Mouse (Mus musculus): ENCODE results near the gene Gm20388. TPM values are rescaled to one million over a fixed set of nuclear protein-coding genes. Genes with fewer than 3 reads are reported as not detected.

The Gm20388 gene
- polyA plus RNA-seq, 1 experiment, result 0.36 TPM

DNA sequence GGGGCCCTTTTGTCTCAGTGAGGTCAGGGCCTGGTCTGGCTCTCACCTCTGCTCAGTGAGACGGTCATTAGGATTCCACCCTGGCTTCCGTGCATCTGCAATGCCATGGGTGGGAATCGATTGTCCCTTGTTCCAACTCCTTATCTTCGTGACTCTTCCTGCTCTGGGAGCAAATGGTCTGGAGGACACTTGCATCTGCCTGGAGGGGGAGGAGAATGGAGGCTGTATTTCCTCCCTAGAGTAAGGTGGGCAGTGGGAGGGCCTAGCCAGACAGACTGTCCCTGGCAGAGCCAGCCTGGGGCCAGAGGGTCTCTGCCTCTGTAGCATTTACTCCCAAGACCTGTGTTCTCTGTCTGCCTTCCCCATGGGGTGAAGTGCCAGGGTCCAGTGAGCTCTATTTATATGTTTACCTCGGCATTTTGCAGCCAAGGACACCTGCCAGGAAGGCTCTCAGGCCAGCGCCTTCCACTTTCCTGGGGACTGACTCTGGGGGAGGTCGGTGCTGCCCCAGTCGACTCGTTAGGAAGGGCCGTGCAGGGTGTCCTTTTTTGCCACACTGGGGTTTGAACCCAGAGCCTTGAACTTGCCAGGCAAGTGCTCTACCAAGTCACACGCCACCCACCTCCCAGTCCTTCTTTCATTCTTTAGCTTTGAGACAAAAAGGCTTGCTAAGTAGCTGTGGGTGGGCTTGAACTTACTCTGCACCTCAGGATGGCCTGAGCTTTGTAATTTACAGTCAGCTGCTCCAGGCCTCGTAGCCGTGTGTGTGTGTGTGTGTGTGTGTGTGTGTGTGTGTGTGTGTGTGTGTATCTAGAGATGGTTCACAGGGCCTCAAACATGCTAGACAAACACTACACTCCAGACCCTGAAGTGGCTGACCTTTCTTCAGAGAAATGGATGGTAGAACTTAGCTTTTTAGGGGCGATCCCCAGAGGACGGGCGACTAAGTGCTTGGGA, 583.1 kb downstream of the Gm20388 start:
- peaks cover 80% of the 10 kb centered on the region for H3K36me3 ChIP-seq (ENCODE audit: control insufficient read depth)
- peak overlapping the region; percentile 75 for H3K4me3 ChIP-seq (replicated peaks)

DNA sequence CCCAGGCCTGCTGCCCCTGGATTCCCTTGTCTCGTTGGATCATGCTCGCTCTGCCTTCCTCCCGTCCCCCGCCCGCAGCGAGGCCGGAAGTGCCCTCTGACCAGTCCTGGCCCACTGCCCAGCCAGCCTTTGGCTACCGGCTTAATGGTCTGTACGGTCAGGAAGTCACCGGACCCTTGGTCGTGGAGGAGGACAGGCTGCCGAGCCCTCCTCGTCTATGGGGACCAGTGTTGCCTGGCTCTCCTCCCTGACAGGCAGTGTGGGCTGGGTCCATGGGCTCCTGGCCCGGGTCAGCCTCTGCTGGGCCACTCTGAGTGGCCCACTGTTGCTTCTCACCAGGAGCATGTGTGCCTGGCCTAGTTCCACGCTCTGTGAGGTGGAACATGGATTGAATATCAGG, 584.3 kb downstream of the Gm20388 start:
- Histone ChIP-seq H3K4me1 (ENCODE audit: control insufficient read depth) (peaks cover 100% of the 10 kb centered on the region), H3K9me3 (ENCODE audit: control insufficient read depth, low read length) (no peaks in the 10 kb centered on the region), H3K36me3 (ENCODE audit: control insufficient read depth) (peaks cover 91% of the 10 kb centered on the region), H3K27me3 (ENCODE audit: control insufficient read depth) (no peaks in the 10 kb centered on the region), H3K4me3 (replicated peaks) (peak overlapping the region; percentile 28)
- TF ChIP-seq GATA1 (IDR thresholded peaks at IDR 0.05; ENCODE audit: low read length) (no peak), TAL1 (IDR thresholded peaks at IDR 0.05; ENCODE audit: low read length) (no peak)

More for the DNA sequence above, 583.1 kb downstream of the Gm20388 start:
- no peaks in the 10 kb centered on the region for H3K27me3 ChIP-seq (ENCODE audit: control insufficient read depth)
- no peaks in the 10 kb centered on the region for H3K9me3 ChIP-seq (ENCODE audit: control insufficient read depth, low read length)
- no peak for TF ChIP-seq TAL1 (IDR thresholded peaks at IDR 0.05; ENCODE audit: low read length)
- TF ChIP-seq GATA1 (IDR thresholded peaks at IDR 0.05; ENCODE audit: low read length), result no peak
- peaks cover 94% of the 10 kb centered on the region for H3K4me1 ChIP-seq (ENCODE audit: control insufficient read depth)

DNA sequence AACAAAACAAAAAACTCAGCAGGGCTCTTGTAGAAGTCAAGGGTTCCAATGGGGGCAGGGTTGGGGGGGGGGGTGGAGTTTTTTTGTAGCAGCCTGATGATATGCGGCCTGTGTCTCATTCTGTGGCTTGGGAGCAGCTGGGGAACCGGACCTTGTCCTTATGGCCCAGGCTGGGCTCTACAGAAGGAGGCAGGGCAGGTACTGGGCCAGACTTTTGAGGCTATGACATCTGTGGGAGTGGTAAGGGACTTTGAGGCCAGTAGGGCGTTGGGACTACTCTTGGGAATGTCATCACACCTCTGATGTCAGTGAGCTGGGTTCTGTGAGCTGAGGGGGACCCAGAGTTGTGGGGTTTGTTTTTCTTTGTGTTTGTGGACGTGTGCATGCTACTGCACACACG, 584.8 kb downstream of the Gm20388 start:
- Histone ChIP-seq H3K27me3 (ENCODE audit: control insufficient read depth) (no peaks in the 10 kb centered on the region), H3K4me3 (replicated peaks) (no peak overlapping the region), H3K36me3 (ENCODE audit: control insufficient read depth) (peaks cover 95% of the 10 kb centered on the region), H3K4me1 (ENCODE audit: control insufficient read depth) (peaks cover 100% of the 10 kb centered on the region), H3K9me3 (ENCODE audit: control insufficient read depth, low read length) (no peaks in the 10 kb centered on the region)
- TF ChIP-seq GATA1 (IDR thresholded peaks at IDR 0.05; ENCODE audit: low read length) (no peak), TAL1 (IDR thresholded peaks at IDR 0.05; ENCODE audit: low read length) (no peak)

DNA sequence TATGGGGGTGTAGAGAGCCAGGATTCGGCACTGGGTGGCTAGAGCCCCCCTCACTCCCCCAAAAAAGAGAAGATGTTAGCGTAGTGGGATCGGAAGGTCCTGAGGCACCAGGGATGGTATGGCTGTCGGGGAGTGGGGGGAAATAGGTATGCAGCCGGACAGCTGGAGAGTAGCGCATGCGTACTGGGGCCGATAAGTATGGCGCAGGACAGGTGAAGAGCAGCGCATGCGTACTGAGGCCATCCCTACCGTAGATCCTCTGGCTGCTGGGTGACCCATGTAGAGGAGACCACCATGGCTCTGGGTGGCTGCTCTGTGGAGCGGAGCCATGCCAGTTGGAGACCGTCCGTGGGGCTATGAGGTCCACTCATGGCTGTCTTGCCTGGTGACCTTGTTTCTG, 585.8 kb downstream of the Gm20388 start:
- peaks cover 100% of the 10 kb centered on the region for H3K4me1 ChIP-seq (ENCODE audit: control insufficient read depth)
- no peak for TF ChIP-seq GATA1 (IDR thresholded peaks at IDR 0.05; ENCODE audit: low read length)
- no peaks in the 10 kb centered on the region for H3K27me3 ChIP-seq (ENCODE audit: control insufficient read depth)
- H3K9me3 ChIP-seq (ENCODE audit: control insufficient read depth, low read length), result no peaks in the 10 kb centered on the region
- peak overlapping the region; percentile 5 for H3K4me3 ChIP-seq (replicated peaks)
- H3K36me3 ChIP-seq (ENCODE audit: control insufficient read depth), result peaks cover 95% of the 10 kb centered on the region

- H3K4me3 ChIP-seq (replicated peaks), result peak overlapping the region; percentile 64
- H3K4me1 ChIP-seq (ENCODE audit: control insufficient read depth), result peaks cover 98% of the 10 kb centered on the region
- H3K36me3 ChIP-seq (ENCODE audit: control insufficient read depth), result peaks cover 90% of the 10 kb centered on the region
- H3K27me3 ChIP-seq (ENCODE audit: control insufficient read depth), result no peaks in the 10 kb centered on the region
- no peaks in the 10 kb centered on the region for H3K9me3 ChIP-seq (ENCODE audit: control insufficient read depth, low read length)
- no peak for TF ChIP-seq TAL1 (IDR thresholded peaks at IDR 0.05; ENCODE audit: low read length)
- TF ChIP-seq GATA1 (IDR thresholded peaks at IDR 0.05; ENCODE audit: low read length), result no peak
These were observed 586.9 kb downstream of the Gm20388 start for GRCm38 (mm10) chr8:120497503-120497946.

DNA sequence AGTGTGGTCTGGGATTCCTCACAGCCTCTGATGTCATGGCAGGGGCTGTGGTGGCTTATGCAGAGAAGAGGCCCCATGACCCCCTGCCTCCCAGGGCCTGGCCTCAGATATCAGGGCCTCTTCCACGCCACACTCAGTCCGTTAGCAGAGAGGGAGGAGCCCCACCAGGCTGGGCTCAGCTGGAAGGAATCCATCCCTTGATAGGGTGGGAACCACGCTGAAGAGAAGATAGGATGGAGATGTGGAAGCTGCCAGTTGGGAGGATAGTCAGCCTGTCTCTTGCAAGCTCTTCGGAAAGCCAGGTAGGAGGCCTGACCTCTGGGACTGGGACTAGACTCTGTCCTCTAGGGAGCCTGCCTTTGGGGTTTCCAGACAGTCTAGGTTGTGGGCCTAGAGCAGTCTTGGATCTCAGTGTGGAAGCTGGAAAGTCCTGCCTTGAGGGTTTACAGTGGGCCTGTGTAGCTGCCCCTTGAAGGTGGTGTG, 587.7 kb downstream of the Gm20388 start:
- Histone ChIP-seq H3K4me1 (ENCODE audit: control insufficient read depth) (peaks cover 98% of the 10 kb centered on the region), H3K36me3 (ENCODE audit: control insufficient read depth) (peaks cover 90% of the 10 kb centered on the region), H3K27me3 (ENCODE audit: control insufficient read depth) (no peaks in the 10 kb centered on the region), H3K9me3 (ENCODE audit: control insufficient read depth, low read length) (no peaks in the 10 kb centered on the region), H3K4me3 (replicated peaks) (peak overlapping the region; percentile 64)
- TF ChIP-seq TAL1 (IDR thresholded peaks at IDR 0.05; ENCODE audit: low read length), result no peak
- TF ChIP-seq GATA1 (IDR thresholded peaks at IDR 0.05; ENCODE audit: low read length), result no peak

GRCm38 (mm10) chr8:120498926-120499605, 588.4 kb downstream of the Gm20388 start:
- Histone ChIP-seq H3K36me3 (ENCODE audit: control insufficient read depth) (peaks cover 89% of the 10 kb centered on the region), H3K9me3 (ENCODE audit: control insufficient read depth, low read length) (no peaks in the 10 kb centered on the region), H3K27me3 (ENCODE audit: control insufficient read depth) (no peaks in the 10 kb centered on the region), H3K4me1 (ENCODE audit: control insufficient read depth) (peaks cover 97% of the 10 kb centered on the region), H3K4me3 (replicated peaks) (peak overlapping the region; percentile 64)
- no peak for TF ChIP-seq GATA1 (IDR thresholded peaks at IDR 0.05; ENCODE audit: low read length)
- TF ChIP-seq TAL1 (IDR thresholded peaks at IDR 0.05; ENCODE audit: low read length), result no peak

- TF ChIP-seq GATA1 (IDR thresholded peaks at IDR 0.05; ENCODE audit: low read length), result no peak
- TF ChIP-seq TAL1 (IDR thresholded peaks at IDR 0.05; ENCODE audit: low read length), result no peak
- Histone ChIP-seq H3K4me3 (replicated peaks) (no peak overlapping the region), H3K27me3 (ENCODE audit: control insufficient read depth) (no peaks in the 10 kb centered on the region), H3K4me1 (ENCODE audit: control insufficient read depth) (peaks cover 97% of the 10 kb centered on the region), H3K36me3 (ENCODE audit: control insufficient read depth) (peaks cover 91% of the 10 kb centered on the region), H3K9me3 (ENCODE audit: control insufficient read depth, low read length) (no peaks in the 10 kb centered on the region)
These were observed 590.1 kb downstream of the Gm20388 start for GRCm38 (mm10) chr8:120500701-120501261.

- Histone ChIP-seq H3K4me3 (replicated peaks) (no peak overlapping the region), H3K9me3 (ENCODE audit: control insufficient read depth, low read length) (no peaks in the 10 kb centered on the region), H3K36me3 (ENCODE audit: control insufficient read depth) (peaks cover 93% of the 10 kb centered on the region), H3K27me3 (ENCODE audit: control insufficient read depth) (no peaks in the 10 kb centered on the region), H3K4me1 (ENCODE audit: control insufficient read depth) (peaks cover 97% of the 10 kb centered on the region)
- no peak for TF ChIP-seq TAL1 (IDR thresholded peaks at IDR 0.05; ENCODE audit: low read length)
- TF ChIP-seq GATA1 (IDR thresholded peaks at IDR 0.05; ENCODE audit: low read length), result no peak
These were observed 590.8 kb downstream of the Gm20388 start for GRCm38 (mm10) chr8:120501426-120501825.

Data from erythroblast, embryonic 14.5 days (primary cell).